Mouse (Mus musculus): ENCODE measurements around the gene Tm4sf1. TPM values are rescaled to one million over a fixed set of nuclear protein-coding genes. Genes with fewer than 3 reads are reported as not detected.
A peak's percentile ranks its signal among the peaks of the same experiment; 100 is the strongest.

The Tm4sf1 gene
- polyA plus RNA-seq, 1 experiment from 2014 or later: 249 TPM

- Histone ChIP-seq H3K27me3 (ENCODE audit: insufficient read depth, low read length) (no peaks in the 10 kb centered on the region), H3K4me3 (ENCODE audit: low read length) (peak overlapping the region; percentile 39), H3K27ac (ENCODE audit: low read length) (peak overlapping the region; percentile 56; the same call in 1 of the 2 replicates), H3K4me1 (ENCODE audit: insufficient read depth, low read length) (peaks cover 29% of the 10 kb centered on the region), H3K4me2 (replicated peaks; ENCODE audit: low read depth, low read length) (peak overlapping the region; percentile 44), H3K9ac (replicated peaks; ENCODE audit: low read length) (peak overlapping the region; percentile 63; the same call in 1 of the 2 replicates), H3K9me3 (ENCODE audit: low read length) (no peaks in the 10 kb centered on the region), H3K36me3 (ENCODE audit: insufficient read depth, low read length) (peaks cover 6% of the 10 kb centered on the region)
- WGBS: 60% methylated on average over 11 of the region's 11 CpGs
- ATAC-seq (ENCODE audit: low FRiP score, low TSS enrichment): no peak
Measured at GRCm38 (mm10) chr3:57292826-57293225, 9.0 kb downstream of the Tm4sf1 start.

GRCm38 (mm10) chr3:57288944-57289491, 12.8 kb downstream of the Tm4sf1 start:
- peaks cover 25% of the 10 kb centered on the region for H3K4me1 ChIP-seq (ENCODE audit: insufficient read depth, low read length)
- peak; percentile 49; the same call in 1 of the 2 replicates for ATAC-seq (ENCODE audit: low FRiP score, low TSS enrichment)
- no peak overlapping the region for H3K9ac ChIP-seq (replicated peaks; ENCODE audit: low read length)
- WGBS: 53% methylated on average over 1 of the region's 1 CpGs
- H3K4me2 ChIP-seq (replicated peaks; ENCODE audit: low read depth, low read length): no peak overlapping the region
- H3K27me3 ChIP-seq (ENCODE audit: insufficient read depth, low read length): no peaks in the 10 kb centered on the region
- no peaks in the 10 kb centered on the region for H3K9me3 ChIP-seq (ENCODE audit: low read length)
- H3K36me3 ChIP-seq (ENCODE audit: insufficient read depth, low read length): peaks cover 6% of the 10 kb centered on the region
- H3K4me3 ChIP-seq (ENCODE audit: low read length): no peak overlapping the region
- peak overlapping the region; percentile 88 for H3K27ac ChIP-seq (ENCODE audit: low read length)

GRCm38 (mm10) chr3:57287854-57288720, 13.7 kb downstream of the Tm4sf1 start:
- Histone ChIP-seq H3K4me1 (ENCODE audit: insufficient read depth, low read length) (peaks cover 18% of the 10 kb centered on the region), H3K4me2 (replicated peaks; ENCODE audit: low read depth, low read length) (no peak overlapping the region), H3K9ac (replicated peaks; ENCODE audit: low read length) (no peak overlapping the region), H3K27me3 (ENCODE audit: insufficient read depth, low read length) (no peaks in the 10 kb centered on the region), H3K27ac (ENCODE audit: low read length) (peak overlapping the region; percentile 88), H3K9me3 (ENCODE audit: low read length) (no peaks in the 10 kb centered on the region), H3K36me3 (ENCODE audit: insufficient read depth, low read length) (peaks cover 6% of the 10 kb centered on the region), H3K4me3 (ENCODE audit: low read length) (no peak overlapping the region)
- no peak for ATAC-seq (ENCODE audit: low FRiP score, low TSS enrichment)
- 37% methylated on average over 7 of the region's 7 CpGs for WGBS

- 41% methylated on average over 4 of the region's 4 CpGs for WGBS
- Histone ChIP-seq H3K27me3 (ENCODE audit: insufficient read depth, low read length) (no peaks in the 10 kb centered on the region), H3K4me1 (ENCODE audit: insufficient read depth, low read length) (peaks cover 18% of the 10 kb centered on the region), H3K4me3 (ENCODE audit: low read length) (no peak overlapping the region), H3K4me2 (replicated peaks; ENCODE audit: low read depth, low read length) (no peak overlapping the region), H3K9ac (replicated peaks; ENCODE audit: low read length) (no peak overlapping the region), H3K27ac (ENCODE audit: low read length) (peak overlapping the region; percentile 88; the same call in 1 of the 2 replicates), H3K36me3 (ENCODE audit: insufficient read depth, low read length) (peaks cover 6% of the 10 kb centered on the region), H3K9me3 (ENCODE audit: low read length) (no peaks in the 10 kb centered on the region)
- no peak for ATAC-seq (ENCODE audit: low FRiP score, low TSS enrichment)
Measured at GRCm38 (mm10) chr3:57287438-57287837, 14.3 kb downstream of the Tm4sf1 start.

- ATAC-seq (ENCODE audit: low FRiP score, low TSS enrichment): no peak
- no peak overlapping the region for H3K27ac ChIP-seq (ENCODE audit: low read length)
- no peaks in the 10 kb centered on the region for H3K27me3 ChIP-seq (ENCODE audit: insufficient read depth, low read length)
- no peaks in the 10 kb centered on the region for H3K36me3 ChIP-seq (ENCODE audit: insufficient read depth, low read length)
- no peak overlapping the region for H3K4me2 ChIP-seq (replicated peaks; ENCODE audit: low read depth, low read length)
- H3K4me3 ChIP-seq (ENCODE audit: low read length): no peak overlapping the region
- no peaks in the 10 kb centered on the region for H3K4me1 ChIP-seq (ENCODE audit: insufficient read depth, low read length)
- 83% methylated on average over 4 of the region's 4 CpGs for WGBS
- H3K9ac ChIP-seq (replicated peaks; ENCODE audit: low read length): no peak overlapping the region
- no peaks in the 10 kb centered on the region for H3K9me3 ChIP-seq (ENCODE audit: low read length)
Measured at GRCm38 (mm10) chr3:57278225-57278624, 23.6 kb downstream of the Tm4sf1 start.

GRCm38 (mm10) chr3:57277453-57277852, 24.3 kb downstream of the Tm4sf1 start:
- no peak overlapping the region for H3K27ac ChIP-seq (ENCODE audit: low read length)
- no peaks in the 10 kb centered on the region for H3K36me3 ChIP-seq (ENCODE audit: insufficient read depth, low read length)
- no peaks in the 10 kb centered on the region for H3K4me1 ChIP-seq (ENCODE audit: insufficient read depth, low read length)
- WGBS: 67% methylated on average over 5 of the region's 5 CpGs
- no peak overlapping the region for H3K9ac ChIP-seq (replicated peaks; ENCODE audit: low read length)
- ATAC-seq (ENCODE audit: low FRiP score, low TSS enrichment): no peak
- no peaks in the 10 kb centered on the region for H3K9me3 ChIP-seq (ENCODE audit: low read length)
- H3K27me3 ChIP-seq (ENCODE audit: insufficient read depth, low read length): no peaks in the 10 kb centered on the region
- H3K4me2 ChIP-seq (replicated peaks; ENCODE audit: low read depth, low read length): no peak overlapping the region
- no peak overlapping the region for H3K4me3 ChIP-seq (ENCODE audit: low read length)

- no peak for ATAC-seq (ENCODE audit: low FRiP score, low TSS enrichment)
- Histone ChIP-seq H3K4me3 (ENCODE audit: low read length) (no peak overlapping the region), H3K4me1 (ENCODE audit: insufficient read depth, low read length) (no peaks in the 10 kb centered on the region), H3K36me3 (ENCODE audit: insufficient read depth, low read length) (no peaks in the 10 kb centered on the region), H3K9ac (replicated peaks; ENCODE audit: low read length) (no peak overlapping the region), H3K27ac (ENCODE audit: low read length) (0 out of 2 replicates have a peak overlapping the region, but pooled peaks have one; percentile 14), H3K9me3 (ENCODE audit: low read length) (no peaks in the 10 kb centered on the region), H3K27me3 (ENCODE audit: insufficient read depth, low read length) (no peaks in the 10 kb centered on the region), H3K4me2 (replicated peaks; ENCODE audit: low read depth, low read length) (no peak overlapping the region)
- WGBS: 75% methylated on average over 3 of the region's 3 CpGs
Measured at GRCm38 (mm10) chr3:57276821-57277220, 25.0 kb downstream of the Tm4sf1 start.

- Histone ChIP-seq H3K9me3 (ENCODE audit: low read length) (no peaks in the 10 kb centered on the region), H3K27me3 (ENCODE audit: insufficient read depth, low read length) (no peaks in the 10 kb centered on the region), H3K27ac (ENCODE audit: low read length) (no peak overlapping the region), H3K4me2 (replicated peaks; ENCODE audit: low read depth, low read length) (no peak overlapping the region), H3K36me3 (ENCODE audit: insufficient read depth, low read length) (no peaks in the 10 kb centered on the region), H3K4me3 (ENCODE audit: low read length) (no peak overlapping the region), H3K9ac (replicated peaks; ENCODE audit: low read length) (no peak overlapping the region), H3K4me1 (ENCODE audit: insufficient read depth, low read length) (no peaks in the 10 kb centered on the region)
- WGBS: 60% methylated on average over 2 of the region's 2 CpGs
- no peak for ATAC-seq (ENCODE audit: low FRiP score, low TSS enrichment)
Measured at GRCm38 (mm10) chr3:57268994-57269393, 32.8 kb downstream of the Tm4sf1 start.

- no peaks in the 10 kb centered on the region for H3K9me3 ChIP-seq (ENCODE audit: low read length)
- no peak overlapping the region for H3K4me3 ChIP-seq (ENCODE audit: low read length)
- no peaks in the 10 kb centered on the region for H3K4me1 ChIP-seq (ENCODE audit: insufficient read depth, low read length)
- no peaks in the 10 kb centered on the region for H3K27me3 ChIP-seq (ENCODE audit: insufficient read depth, low read length)
- H3K36me3 ChIP-seq (ENCODE audit: insufficient read depth, low read length): no peaks in the 10 kb centered on the region
- H3K9ac ChIP-seq (replicated peaks; ENCODE audit: low read length): no peak overlapping the region
- WGBS: 40% methylated on average over 6 of the region's 6 CpGs
- ATAC-seq (ENCODE audit: low FRiP score, low TSS enrichment): 0 out of 2 replicates have a peak, but pooled peaks have one; percentile 46
- no peak overlapping the region for H3K4me2 ChIP-seq (replicated peaks; ENCODE audit: low read depth, low read length)
- H3K27ac ChIP-seq (ENCODE audit: low read length): no peak overlapping the region
Measured at GRCm38 (mm10) chr3:57267559-57268173, 34.1 kb downstream of the Tm4sf1 start.

Measured in kidney, embryonic 16.5 days (tissue).